Mouse (Mus musculus) embryo, embryonic 10 days (tissue): ENCODE data around the gene Nr2c2.
"Not testable (repeated sequence)": the region's sequence is repeated elsewhere in the genome, so short reads cannot be mapped to it uniquely, and the experiment has no call there.

Source experiments
- DNase-seq: peaks from one replicate; pipeline ENCODE4 v3.0.0-alpha.2; 2015; ENCODE audit warnings: low spot score

The Nr2c2 gene

GRCm38 (mm10) chr6:92091130-92091591 lies at the start of gene Nr2c2:
Gene Nr2c2, plus strand, starts transcription at chr6:92091390.
- DNase-seq, result peak; percentile 94

- no peak for DNase-seq
Observed at GRCm38 (mm10) chr6:92042055-92042454, 49.1 kb upstream of the Nr2c2 start.

GRCm38 (mm10) chr6:92042850-92043249 lies 48.3 kb upstream of the Nr2c2 start:
- no peak for DNase-seq

GRCm38 (mm10) chr6:92057768-92058167 lies 33.4 kb upstream of the Nr2c2 start:
- peak; percentile 25 for DNase-seq

GRCm38 (mm10) chr6:92061725-92062124 lies 29.5 kb upstream of the Nr2c2 start:
- DNase-seq, result no peak

GRCm38 (mm10) chr6:92063452-92063851 lies 27.7 kb upstream of the Nr2c2 start:
- no peak for DNase-seq

GRCm38 (mm10) chr6:92064101-92064500 lies 27.1 kb upstream of the Nr2c2 start:
- no peak for DNase-seq

- DNase-seq, result peak; percentile 81
Observed at GRCm38 (mm10) chr6:92065721-92066496, 25.3 kb upstream of the Nr2c2 start.

GRCm38 (mm10) chr6:92067146-92067790 lies 23.9 kb upstream of the Nr2c2 start:
- DNase-seq, result peak; percentile 87

- peak; percentile 16 for DNase-seq
Observed at GRCm38 (mm10) chr6:92071121-92071839, 19.9 kb upstream of the Nr2c2 start.

- DNase-seq, result no peak
Observed at GRCm38 (mm10) chr6:92080730-92081129, 10.5 kb upstream of the Nr2c2 start.

GRCm38 (mm10) chr6:92082756-92083155 lies 8.4 kb upstream of the Nr2c2 start:
- DNase-seq, result no peak

- no peak for DNase-seq
Observed at GRCm38 (mm10) chr6:92084932-92085331, 6.3 kb upstream of the Nr2c2 start.

GRCm38 (mm10) chr6:92089141-92089540 lies 2.0 kb upstream of the Nr2c2 start:
- DNase-seq, result not testable (repeated sequence)

- no peak for DNase-seq
Observed at GRCm38 (mm10) chr6:92089982-92090381, 1.2 kb upstream of the Nr2c2 start.

GRCm38 (mm10) chr6:92090497-92090896 lies 693 bp upstream of the Nr2c2 start:
- DNase-seq, result no peak

- DNase-seq, result peak; percentile 98
Observed at GRCm38 (mm10) chr6:92091767-92092489, 738 bp downstream of the Nr2c2 start.

GRCm38 (mm10) chr6:92092737-92093136 lies 1.5 kb downstream of the Nr2c2 start:
- DNase-seq, result peak; percentile 12

- DNase-seq, result no peak
Observed at GRCm38 (mm10) chr6:92093869-92094268, 2.7 kb downstream of the Nr2c2 start.

GRCm38 (mm10) chr6:92100679-92101360 lies 9.6 kb downstream of the Nr2c2 start:
- DNase-seq, result no peak

GRCm38 (mm10) chr6:92124547-92124946 lies 33.4 kb downstream of the Nr2c2 start:
- DNase-seq, result no peak
